Mouse (Mus musculus): Measurements from ENCODE around the gene Taf3. TPM values are rescaled to one million over a fixed set of nuclear protein-coding genes. Genes with fewer than 3 reads are reported as not detected.
A peak's percentile ranks its signal among the peaks of the same experiment; 100 is the strongest.

Gene Taf3
- 11.0 and 11.6 TPM in 2 replicates for polyA plus RNA-seq (2015; fragmentation: Nextera tagmentation; extraction: Ambion mirVana)

GRCm38 (mm10) chr2:10048461-10048860, at the start of gene Taf3:
Taf3 (minus strand) TSS chr2:10048596.
- no peaks in the 10 kb centered on the region for H3K27me3 ChIP-seq (replicated peaks)
- H3K4me1 ChIP-seq, result peaks cover 12% of the 10 kb centered on the region
- H3K4me3 ChIP-seq (replicated peaks), result peak within 1 kb of the TSS; percentile 94
- no peak within 1 kb of the TSS for H3K27ac ChIP-seq
- under 1% methylated on average over 36 of the region's 36 CpGs for WGBS
- peak within 1 kb of the TSS; percentile 85 for H3K4me2 ChIP-seq
- ATAC-seq (ENCODE audit: insufficient read depth, low FRiP score, low read depth), result peak; percentile 97
- H3K36me3 ChIP-seq, result no peaks in the 10 kb centered on the region
- H3K9me3 ChIP-seq, result no peaks in the 10 kb centered on the region
- H3K9ac ChIP-seq, result peak within 1 kb of the TSS; percentile 71

DNA sequence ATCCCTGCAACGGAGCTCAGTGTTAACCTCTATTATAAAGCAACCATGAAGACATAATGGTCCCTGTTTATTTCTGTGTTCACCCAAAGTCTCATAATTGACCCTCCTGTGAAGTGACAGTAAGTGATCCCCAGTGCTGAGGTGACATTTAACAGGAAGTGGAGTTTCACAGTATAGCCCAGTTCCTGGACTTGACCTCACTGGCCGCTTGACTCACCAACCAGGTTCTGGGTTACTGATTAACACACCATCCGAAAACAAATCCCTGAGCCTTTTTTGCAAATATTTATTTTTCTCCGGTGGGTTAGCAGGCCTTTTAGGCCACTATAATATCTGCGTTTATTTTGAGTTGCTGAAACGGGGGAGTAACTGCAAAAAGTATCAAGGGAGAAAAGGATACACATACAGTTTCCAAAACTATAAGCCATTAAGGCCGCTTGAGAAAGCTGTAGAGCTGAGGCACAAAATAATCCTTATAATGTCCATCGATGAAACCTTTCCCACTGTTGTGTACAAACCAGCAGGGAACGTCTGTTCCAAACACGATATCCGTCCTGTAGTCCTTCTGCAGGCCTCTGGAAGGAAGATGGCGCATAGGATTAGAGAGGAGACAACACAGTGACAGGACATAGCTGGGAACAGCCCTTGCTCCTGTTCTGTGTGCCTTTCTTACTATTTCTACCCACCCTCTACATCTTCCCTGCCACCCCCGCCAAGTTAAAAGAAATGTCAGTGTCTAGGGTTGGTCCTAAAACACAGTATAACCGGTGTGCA, 46.1 kb upstream of the Taf3 start:
- Histone ChIP-seq H3K9me3 (no peaks in the 10 kb centered on the region), H3K36me3 (peaks cover 20% of the 10 kb centered on the region), H3K4me3 (replicated peaks) (no peak overlapping the region), H3K4me2 (peak overlapping the region; percentile 14; the same call in 1 of the 2 replicates), H3K4me1 (no peaks in the 10 kb centered on the region), H3K9ac (no peak overlapping the region), H3K27me3 (replicated peaks) (no peaks in the 10 kb centered on the region), H3K27ac (peak overlapping the region; percentile 69; the same call in 1 of the 2 replicates)
- peak; percentile 81 for ATAC-seq (ENCODE audit: insufficient read depth, low FRiP score, low read depth)
- WGBS, result 62% methylated on average over 14 of the region's 14 CpGs

DNA sequence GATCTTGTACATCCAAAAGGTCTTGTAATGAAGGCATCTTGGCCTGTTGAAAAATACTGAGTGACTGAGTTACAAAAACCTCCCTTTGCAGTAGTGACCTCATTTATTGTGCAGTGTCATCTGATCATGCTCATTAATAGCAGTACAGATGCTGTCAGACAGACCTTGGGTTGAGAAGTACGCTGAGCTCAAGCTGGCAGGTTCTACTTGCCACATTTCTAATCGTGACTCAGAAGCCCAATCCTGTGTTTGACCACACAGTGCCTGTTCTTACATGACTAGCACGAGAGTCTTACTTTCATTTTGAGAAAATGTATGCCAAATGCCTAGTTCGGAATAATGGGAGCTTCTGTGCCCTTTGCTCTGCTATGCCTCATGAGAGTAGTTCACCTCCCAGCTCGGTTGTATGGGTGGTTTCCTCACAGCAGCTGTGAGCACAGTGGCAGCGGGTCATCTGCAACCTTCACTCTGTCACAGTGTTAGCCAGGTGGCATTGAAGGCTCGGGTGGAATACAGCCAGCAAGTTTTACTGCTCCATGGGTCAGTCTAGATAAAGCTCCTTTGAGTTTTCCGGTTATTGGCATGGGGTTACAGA, 39.0 kb upstream of the Taf3 start:
- Histone ChIP-seq H3K4me3 (replicated peaks) (no peak overlapping the region), H3K27ac (no peak overlapping the region), H3K4me2 (no peak overlapping the region), H3K36me3 (peaks cover 20% of the 10 kb centered on the region), H3K9ac (no peak overlapping the region), H3K9me3 (no peaks in the 10 kb centered on the region), H3K27me3 (replicated peaks) (no peaks in the 10 kb centered on the region), H3K4me1 (no peaks in the 10 kb centered on the region)
- 85% methylated on average over 8 of the region's 8 CpGs for WGBS
- no peak; the same call in 1 of the 2 replicates for ATAC-seq (ENCODE audit: insufficient read depth, low FRiP score, low read depth)

GRCm38 (mm10) chr2:10082737-10083136, 34.3 kb upstream of the Taf3 start:
- Histone ChIP-seq H3K9me3 (no peaks in the 10 kb centered on the region), H3K27ac (no peak overlapping the region), H3K27me3 (replicated peaks) (no peaks in the 10 kb centered on the region), H3K4me1 (peaks cover 16% of the 10 kb centered on the region), H3K4me3 (replicated peaks) (no peak overlapping the region), H3K4me2 (no peak overlapping the region), H3K9ac (no peak overlapping the region), H3K36me3 (peaks cover 5% of the 10 kb centered on the region; the same call in 1 of the 2 replicates)
- 70% methylated on average over 1 of the region's 1 CpGs for WGBS
- ATAC-seq (ENCODE audit: insufficient read depth, low FRiP score, low read depth), result no peak

DNA sequence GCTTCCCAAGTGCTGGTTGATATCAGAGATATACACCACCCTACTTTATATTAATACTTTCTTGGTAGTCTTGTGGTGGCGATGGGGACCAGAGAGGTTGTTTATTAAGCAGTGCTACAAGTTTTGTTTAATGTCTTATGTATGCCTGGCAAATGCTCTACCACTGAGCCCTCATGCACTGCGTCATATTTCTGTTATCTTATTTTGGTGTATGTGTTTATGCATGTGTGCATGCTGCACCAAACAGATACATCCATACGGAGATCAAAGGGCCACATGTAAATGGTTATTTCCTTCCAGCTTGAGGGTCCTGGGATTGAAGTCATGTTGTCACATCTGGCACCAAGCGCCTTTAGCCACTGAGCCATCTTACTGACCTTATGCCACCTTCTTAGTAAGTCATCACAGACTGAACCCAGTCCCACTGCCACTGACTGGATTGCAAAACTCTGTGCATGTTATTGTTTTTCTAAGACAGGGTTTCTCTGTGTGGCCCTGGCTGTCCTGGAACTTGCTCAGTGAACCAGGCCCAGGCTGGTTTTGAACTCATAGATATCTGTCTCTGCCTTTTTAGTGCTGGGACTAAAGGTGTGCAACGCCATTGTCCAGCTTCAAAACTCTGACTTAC, 33.2 kb upstream of the Taf3 start:
- peak overlapping the region; percentile 75 for H3K4me2 ChIP-seq
- ATAC-seq (ENCODE audit: insufficient read depth, low FRiP score, low read depth), result no peak
- H3K9me3 ChIP-seq, result no peaks in the 10 kb centered on the region
- H3K27me3 ChIP-seq (replicated peaks), result no peaks in the 10 kb centered on the region
- no peak overlapping the region for H3K9ac ChIP-seq
- no peaks in the 10 kb centered on the region; the same call in 1 of the 2 replicates for H3K36me3 ChIP-seq
- peak overlapping the region; percentile 98 for H3K4me3 ChIP-seq (replicated peaks)
- peaks cover 22% of the 10 kb centered on the region for H3K4me1 ChIP-seq
- WGBS, result 77% methylated on average over 5 of the region's 5 CpGs
- no peak overlapping the region for H3K27ac ChIP-seq

DNA sequence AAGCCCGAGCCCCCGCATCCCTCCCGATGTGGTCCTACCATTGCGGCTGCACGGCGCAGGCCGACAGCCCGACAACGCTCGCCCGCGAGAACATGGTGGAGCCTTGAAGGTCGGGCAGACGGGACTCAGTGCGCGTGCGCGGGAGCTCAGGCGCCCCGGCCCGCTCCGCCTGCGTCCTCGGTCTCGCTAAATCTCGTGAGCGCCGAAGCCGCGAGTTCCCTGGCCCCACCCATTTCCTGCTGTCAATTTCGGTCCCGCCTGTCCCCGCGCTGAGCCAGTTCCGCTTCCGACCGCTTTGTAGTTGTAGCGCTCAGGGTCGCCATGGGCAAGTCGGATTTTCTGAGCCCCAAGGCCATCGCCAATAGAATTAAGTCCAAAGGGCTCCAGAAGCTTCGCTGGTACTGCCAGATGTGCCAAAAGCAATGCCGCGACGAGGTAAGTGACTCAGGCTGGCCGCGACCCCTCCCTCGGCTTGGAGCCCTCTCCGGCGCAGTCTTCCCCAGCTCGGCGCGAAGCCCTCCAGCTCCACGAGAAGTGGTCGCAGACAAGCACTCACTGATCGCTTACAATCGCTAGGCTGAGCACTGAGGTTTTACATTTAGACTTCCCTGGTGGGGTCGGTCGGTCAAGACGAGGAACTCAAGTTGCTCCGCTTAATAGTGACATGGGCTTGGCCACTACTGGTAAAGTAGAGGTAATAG, 32.1 kb upstream of the Taf3 start, which contains the start of the genes Atp5c1 and Kin:
Gene Atp5c1 (minus strand): TSS at position 201 of the 701 bp plus-strand sequence.
Gene Kin (plus strand): TSS at position 284 of the 701 bp plus-strand sequence.
- Histone ChIP-seq H3K4me1 (peaks cover 22% of the 10 kb centered on the region), H3K9me3 (no peaks in the 10 kb centered on the region), H3K36me3 (no peaks in the 10 kb centered on the region), H3K4me2 (peak within 1 kb of the TSS; percentile 75), H3K4me3 (replicated peaks) (peak within 1 kb of the TSS; percentile 98), H3K9ac (peak within 1 kb of the TSS; percentile 100), H3K27ac (peak within 1 kb of the TSS; percentile 92), H3K27me3 (replicated peaks) (no peaks in the 10 kb centered on the region)
- ATAC-seq (ENCODE audit: insufficient read depth, low FRiP score, low read depth), result peak; percentile 94
- WGBS, result under 1% methylated on average over 61 of the region's 61 CpGs

DNA sequence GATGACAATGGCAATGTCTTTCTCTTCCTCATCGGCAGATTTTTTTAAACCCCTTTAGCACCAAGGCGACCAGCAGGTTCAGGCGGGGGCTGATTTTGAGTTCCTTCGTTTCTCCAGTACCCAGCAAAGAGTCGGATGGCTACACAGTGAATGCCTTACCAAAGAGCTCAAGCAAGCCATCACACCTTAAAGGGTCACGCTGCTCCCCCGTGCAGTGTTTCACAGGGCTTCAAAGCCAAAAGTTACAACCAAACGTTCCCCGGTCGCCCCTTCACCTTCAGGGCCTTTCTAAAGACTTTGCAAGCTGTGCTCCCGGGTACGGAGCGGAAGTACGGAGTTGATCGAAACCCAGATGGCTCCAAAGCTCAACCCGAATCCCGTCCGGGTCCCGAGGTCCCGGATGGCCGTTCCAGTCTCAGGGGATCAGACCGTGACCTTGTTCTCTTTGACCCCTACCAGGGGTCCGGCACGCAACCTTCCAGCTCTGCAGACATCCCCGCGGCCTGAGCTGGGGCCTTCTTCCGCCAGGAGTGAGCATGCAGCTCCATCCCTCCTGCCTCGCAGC, 31.4 kb upstream of the Taf3 start:
- H3K9me3 ChIP-seq, result no peaks in the 10 kb centered on the region
- H3K4me1 ChIP-seq, result peaks cover 24% of the 10 kb centered on the region
- peak overlapping the region; percentile 92 for H3K27ac ChIP-seq
- no peaks in the 10 kb centered on the region for H3K27me3 ChIP-seq (replicated peaks)
- H3K4me2 ChIP-seq, result peak overlapping the region; percentile 62
- H3K4me3 ChIP-seq (replicated peaks), result peak overlapping the region; percentile 98
- WGBS, result under 1% methylated on average over 28 of the region's 28 CpGs
- H3K36me3 ChIP-seq, result no peaks in the 10 kb centered on the region
- H3K9ac ChIP-seq, result peak overlapping the region; percentile 100
- peak; percentile 51; the same call in 1 of the 2 replicates for ATAC-seq (ENCODE audit: insufficient read depth, low FRiP score, low read depth)

DNA sequence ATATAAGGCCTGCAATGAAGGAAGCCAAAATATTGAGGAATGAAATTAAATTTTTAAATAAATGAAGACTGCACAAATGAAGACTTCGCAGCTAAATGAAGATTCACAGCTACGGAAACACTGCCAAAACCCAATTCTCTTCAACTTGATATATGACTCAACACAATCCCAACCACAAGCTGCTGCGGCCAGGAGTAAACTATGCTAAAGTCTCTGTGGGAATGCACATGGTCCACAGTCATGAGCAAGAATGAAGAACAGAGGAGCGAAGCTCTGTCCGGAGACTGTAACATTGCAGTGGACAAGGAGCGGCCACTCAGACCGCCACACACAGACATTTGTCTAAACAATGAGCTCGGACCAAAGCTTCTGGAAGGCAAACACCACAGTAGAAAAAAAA, 28.3 kb upstream of the Taf3 start:
- WGBS, result 56% methylated on average over 8 of the region's 8 CpGs
- no peak overlapping the region for H3K27ac ChIP-seq
- no peak for ATAC-seq (ENCODE audit: insufficient read depth, low FRiP score, low read depth)
- no peak overlapping the region for H3K4me3 ChIP-seq (replicated peaks)
- H3K9ac ChIP-seq, result no peak overlapping the region
- no peaks in the 10 kb centered on the region for H3K9me3 ChIP-seq
- H3K4me1 ChIP-seq, result peaks cover 28% of the 10 kb centered on the region
- H3K36me3 ChIP-seq, result 0 out of 2 replicates have a peak, but pooled peaks cover 4% of the 10 kb centered on the region
- no peak overlapping the region for H3K4me2 ChIP-seq
- H3K27me3 ChIP-seq (replicated peaks), result no peaks in the 10 kb centered on the region

- 68% methylated on average over 7 of the region's 7 CpGs for WGBS
- Histone ChIP-seq H3K9me3 (no peaks in the 10 kb centered on the region), H3K27me3 (replicated peaks) (no peaks in the 10 kb centered on the region), H3K27ac (no peak overlapping the region), H3K4me3 (replicated peaks) (no peak overlapping the region), H3K4me1 (peaks cover 23% of the 10 kb centered on the region; the same call in 1 of the 2 replicates), H3K9ac (no peak overlapping the region), H3K4me2 (no peak overlapping the region), H3K36me3 (0 out of 2 replicates have a peak, but pooled peaks cover 4% of the 10 kb centered on the region)
- ATAC-seq (ENCODE audit: insufficient read depth, low FRiP score, low read depth), result no peak
These were observed 26.1 kb upstream of the Taf3 start for GRCm38 (mm10) chr2:10074470-10074869.

DNA sequence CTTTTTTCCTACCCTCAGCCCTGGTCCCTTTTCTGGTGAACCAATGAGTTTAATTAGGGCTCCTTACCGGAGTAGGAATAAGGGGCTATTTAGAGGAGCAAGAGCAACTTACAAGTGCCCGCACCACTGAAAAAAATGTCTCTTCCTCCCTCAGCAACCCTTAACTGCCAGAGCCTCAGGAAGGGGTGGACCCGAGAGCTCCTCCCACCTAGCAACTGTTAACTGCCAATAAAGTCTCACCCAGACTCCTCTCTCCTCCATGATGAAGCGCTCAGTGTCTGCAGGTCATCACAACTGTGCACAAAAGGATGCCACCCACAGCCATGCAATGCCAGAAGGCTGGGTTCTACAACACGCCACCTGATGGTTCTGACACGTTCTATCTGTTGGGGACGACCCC, 23.4 kb upstream of the Taf3 start:
- WGBS, result 87% methylated on average over 7 of the region's 7 CpGs
- no peak overlapping the region for H3K27ac ChIP-seq

GRCm38 (mm10) chr2:10058836-10059235, 10.4 kb upstream of the Taf3 start:
- Histone ChIP-seq H3K4me3 (replicated peaks) (no peak overlapping the region), H3K27ac (no peak overlapping the region), H3K9me3 (no peaks in the 10 kb centered on the region), H3K36me3 (peaks cover 57% of the 10 kb centered on the region), H3K27me3 (replicated peaks) (no peaks in the 10 kb centered on the region), H3K9ac (no peak overlapping the region), H3K4me2 (no peak overlapping the region), H3K4me1 (no peaks in the 10 kb centered on the region)
- ATAC-seq (ENCODE audit: insufficient read depth, low FRiP score, low read depth), result no peak
- WGBS, result 83% methylated on average over 5 of the region's 5 CpGs

More for the DNA sequence above, 23.4 kb upstream of the Taf3 start:
- Histone ChIP-seq H3K36me3 (peaks cover 17% of the 10 kb centered on the region), H3K4me2 (no peak overlapping the region), H3K4me1 (0 out of 2 replicates have a peak, but pooled peaks cover 10% of the 10 kb centered on the region), H3K27me3 (replicated peaks) (no peaks in the 10 kb centered on the region), H3K9me3 (no peaks in the 10 kb centered on the region), H3K9ac (no peak overlapping the region), H3K4me3 (replicated peaks) (no peak overlapping the region)
- ATAC-seq (ENCODE audit: insufficient read depth, low FRiP score, low read depth), result no peak

Data from stomach, embryonic 15.5 days (tissue).